Mouse (Mus musculus) spleen, adult 2 months (tissue): Measurements from ENCODE around the gene Tmem102.

Experiments
- CTCF ChIP-seq: fragments of 200-500 bp; IDR thresholded peaks from 2 replicates; pipeline ENCODE4 v1.5.1; 2011; ENCODE audit warnings: mild to moderate bottlenecking, inconsistent platforms; ENCODE audit not compliant: insufficient read depth, insufficient read length, insufficient replicate concordance; ENCODE audit errors: extremely low read depth
- POLR2A ChIP-seq: fragments of 200-500 bp; IDR thresholded peaks from 2 replicates; pipeline ENCODE4 v1.6.1; 2011; ENCODE audit warnings: low read depth, low read length, inconsistent platforms

DNA sequence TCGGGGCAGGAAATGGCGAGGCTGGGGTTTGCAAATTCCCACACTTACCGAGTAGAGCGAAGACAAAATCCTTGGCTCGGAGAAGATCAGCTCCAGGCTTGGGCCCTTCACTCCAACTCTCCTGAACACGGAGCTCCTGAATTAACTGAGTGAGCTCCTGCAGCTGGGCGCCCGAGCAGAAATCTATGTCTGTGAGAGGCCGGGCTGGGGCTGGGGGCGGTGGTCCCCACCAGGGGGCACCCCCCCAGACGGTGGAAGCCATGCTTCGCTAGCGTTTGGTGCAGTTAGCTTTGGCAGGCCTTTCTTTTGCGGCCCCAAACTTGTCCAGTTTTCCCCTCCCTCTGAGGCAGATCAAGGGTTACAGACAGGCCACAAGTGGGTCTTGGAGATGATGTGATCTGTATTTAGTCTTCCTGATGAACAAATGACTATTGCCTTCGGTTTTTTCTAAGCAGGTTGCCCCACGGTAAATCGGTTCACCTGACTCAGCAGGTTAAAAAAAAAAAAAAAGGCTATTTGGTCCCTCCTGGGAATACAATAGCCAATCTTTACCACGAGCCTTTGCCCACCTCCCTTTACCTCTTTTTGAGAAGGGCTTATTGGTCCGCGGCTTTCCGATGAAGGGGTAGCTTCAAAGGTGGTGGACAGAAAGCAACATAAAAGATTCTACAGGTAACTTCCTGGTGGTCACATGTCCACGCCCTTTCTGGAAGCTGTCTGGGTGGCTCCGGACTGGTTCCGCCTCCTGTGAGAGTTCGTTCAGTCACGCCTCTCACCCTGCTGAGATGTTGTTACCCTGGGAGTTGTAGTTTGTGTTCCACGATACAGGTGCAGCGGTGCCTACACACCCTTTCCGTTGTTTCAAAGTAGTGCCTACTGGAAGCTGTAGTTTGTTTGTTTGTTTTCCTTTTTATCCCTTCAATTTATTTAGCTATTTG lies at the start of gene Tmem102:
- TF ChIP-seq CTCF: no peak
- TF ChIP-seq POLR2A: no peak
